In the genomic region with DNA sequence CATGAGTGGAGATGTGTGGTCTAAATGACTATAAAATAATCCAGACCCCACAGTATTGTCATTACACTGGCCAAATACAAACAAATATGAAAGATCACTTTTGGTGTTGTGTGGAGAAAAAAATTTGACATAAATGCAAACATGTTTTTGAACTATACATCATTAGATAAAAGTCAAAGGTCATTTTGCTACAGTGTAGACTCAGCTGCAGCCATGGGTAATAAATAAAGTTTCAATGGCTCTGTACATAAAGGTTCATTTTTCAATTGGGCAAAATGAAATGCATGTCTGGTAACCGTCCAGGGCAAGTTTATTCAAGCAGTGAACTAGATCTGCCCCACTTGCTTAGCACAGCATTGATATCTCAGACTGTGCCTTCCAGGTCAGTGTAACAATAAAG, we compare ENCODE assay signal across 24 mouse cellular contexts.
"Had no signal": no experiment of that assay in that cellular context is flagged by ENCODE, and none has a peak within 500 bp of the region (broad histone marks: within the 10 kb centered on the region; RNA-seq: fewer than 3 reads in every experiment).

No protein-coding gene starts in this region.

- ATAC-seq: hindbrain, postnatal 0 days; intestine, embryonic 16.5 days had no signal

- H3K4me2 ChIP-seq: heart, embryonic 11.5 days; heart, embryonic 13.5 days; heart, embryonic 15.5 days; hindbrain, embryonic 13.5 days; hindbrain, embryonic 15.5 days; kidney, embryonic 15.5 days; limb, embryonic 13.5 days; limb, embryonic 15.5 days had no signal

- H3K4me1 ChIP-seq: heart, embryonic 13.5 days; heart, embryonic 15.5 days; hindbrain, embryonic 13.5 days; hindbrain, embryonic 15.5 days; kidney, embryonic 15.5 days had no signal

- H3K27ac ChIP-seq: heart, embryonic 13.5 days; heart, embryonic 15.5 days; hindbrain, embryonic 13.5 days; hindbrain, embryonic 15.5 days; hindbrain, postnatal 0 days; kidney, embryonic 15.5 days; kidney, postnatal 0 days; limb, embryonic 13.5 days; limb, embryonic 15.5 days had no signal

- H3K9ac ChIP-seq: heart, embryonic 13.5 days; heart, embryonic 15.5 days; hindbrain, embryonic 13.5 days; hindbrain, embryonic 15.5 days; kidney, embryonic 15.5 days; limb, embryonic 13.5 days; limb, embryonic 15.5 days had no signal

- H3K27me3 ChIP-seq: heart, embryonic 13.5 days; heart, embryonic 15.5 days; hindbrain, embryonic 13.5 days; hindbrain, embryonic 15.5 days; kidney, embryonic 15.5 days; limb, embryonic 13.5 days; limb, embryonic 15.5 days had no signal

- H3K36me3 ChIP-seq: heart, embryonic 13.5 days; heart, embryonic 15.5 days; hindbrain, embryonic 13.5 days; hindbrain, embryonic 15.5 days; kidney, embryonic 15.5 days; limb, embryonic 13.5 days; limb, embryonic 15.5 days had no signal

- DNase-seq: gastrocnemius, postnatal 14 days; gastrocnemius, postnatal 36 days; heart, adult 18-20 months; heart, postnatal 14 days; heart, postnatal 36 days; kidney, adult 11 months; kidney, adult 2 months; kidney, adult 9 months; kidney, postnatal 14 days; kidney, postnatal 36 days; layer of hippocampus, adult 9-11 months; layer of hippocampus, postnatal 36 days; left cerebral cortex, postnatal 4 days had no signal

- H3K4me3 ChIP-seq: heart, embryonic 13.5 days; heart, embryonic 15.5 days; hindbrain, embryonic 13.5 days; hindbrain, embryonic 15.5 days; kidney, embryonic 15.5 days; limb, embryonic 13.5 days; limb, embryonic 15.5 days had no signal

- H3K9me3 ChIP-seq: heart, embryonic 13.5 days; heart, embryonic 15.5 days; hindbrain, embryonic 13.5 days; hindbrain, embryonic 15.5 days; kidney, embryonic 15.5 days; limb, embryonic 13.5 days; limb, embryonic 15.5 days had no signal
